Mouse (Mus musculus) midbrain, embryonic 11.5 days (tissue): ENCODE results near the gene Pip5k1b. TPM values are rescaled to one million over a fixed set of nuclear protein-coding genes. Genes with fewer than 3 reads are reported as not detected.

Experiments
- ATAC-seq: fragments of 200-750 bp; cut with Nextera tagmentation; 2 replicates; pipeline ENCODE4 v1.8.0; 2017; ENCODE audit warnings: moderate TSS enrichment, moderate library complexity; ENCODE audit not compliant: low FRiP score
- DNase-seq: peaks from one replicate; pipeline ENCODE4 v3.0.0; 2015; ENCODE audit warnings: low spot score; ENCODE audit errors: missing footprints
- H3K27ac ChIP-seq: fragments of 300-500 bp; sonication (generic); 2 replicates; pipeline ENCODE4 v1.5.1; 2014; ENCODE audit warnings: low read depth, low read length
- H3K27me3 ChIP-seq: fragments of 300-500 bp; sonication (generic); 2 replicates; pipeline ENCODE4 v1.6.1; 2014; ENCODE audit warnings: mild to moderate bottlenecking, low read length, moderate library complexity, mixed read lengths; ENCODE audit not compliant: control insufficient read depth, insufficient read depth
- H3K36me3 ChIP-seq: fragments of 300-500 bp; sonication (generic); 2 replicates; pipeline ENCODE4 v1.6.1; 2014; ENCODE audit warnings: mild to moderate bottlenecking, low read length, moderate library complexity, mixed read lengths; ENCODE audit not compliant: control insufficient read depth, insufficient read depth
- H3K4me1 ChIP-seq: fragments of 300-500 bp; sonication (generic); 2 replicates; pipeline ENCODE4 v1.6.1; 2014; ENCODE audit warnings: low read length; ENCODE audit not compliant: control insufficient read depth, insufficient read depth
- H3K4me2 ChIP-seq: fragments of 300-500 bp; sonication (generic); 2 replicates; pipeline ENCODE4 v1.6.1; 2014; ENCODE audit warnings: mild to moderate bottlenecking, moderate library complexity
- H3K4me3 ChIP-seq: fragments of 300-500 bp; sonication (generic); 2 replicates; pipeline ENCODE4 v1.5.1; 2014; ENCODE audit warnings: low read depth, low read length
- H3K9ac ChIP-seq: fragments of 300-500 bp; sonication (generic); 2 replicates; pipeline ENCODE4 v1.6.1; 2014; ENCODE audit warnings: low read length
- H3K9me3 ChIP-seq: fragments of 300-500 bp; sonication (generic); 2 replicates; pipeline ENCODE4 v1.6.1; 2016; ENCODE audit warnings: low read length; ENCODE audit not compliant: control insufficient read depth
- WGBS: fragments of 180-500 bp; shearing (Covaris S2); extraction: QIAGEN DNeasy Blood & Tissue Kit; methylation state at CpG from one replicate; pipeline ENCODE4 v1.1.7; 2014; 5-methylcytosine and 5-hydroxymethylcytosine counted together
- polyA plus RNA-seq: library from polyadenylated mRNA; unstranded; fragments of >200 nt; fragmentation: Nextera tagmentation; extraction: Ambion mirVana; gene quantifications from 2 replicates; pipeline ENCODE4 v1.2.1, GENCODE M21; 2014

The Pip5k1b gene
- polyA plus RNA-seq, 1 experiment from 2014 or later, result 2.3 TPM

DNA sequence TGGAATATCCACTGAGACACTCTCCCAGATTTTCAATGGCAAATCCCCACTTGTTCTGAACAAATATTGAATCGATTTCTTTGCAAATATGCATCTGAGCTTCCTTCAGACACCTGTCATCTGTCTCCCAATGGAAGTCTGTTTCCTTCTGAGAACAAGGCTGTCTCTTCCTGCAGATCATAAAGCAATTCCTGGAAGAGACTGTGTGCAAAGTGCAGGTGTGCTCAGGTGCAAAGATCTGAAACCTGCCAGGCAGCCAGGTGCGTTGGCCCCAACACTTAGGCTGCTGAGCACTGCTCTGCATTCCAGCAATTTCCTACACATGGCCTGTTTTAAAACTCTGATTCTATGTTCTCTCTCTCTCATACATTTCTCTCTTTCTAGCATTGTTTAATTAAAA is 237.9 kb downstream of the Pip5k1b start:
- no peak for DNase-seq
- H3K36me3 ChIP-seq, result no peaks in the 10 kb centered on the region
- no peak overlapping the region for H3K27ac ChIP-seq
- ATAC-seq, result no peak
- H3K4me1 ChIP-seq, result peaks cover 8% of the 10 kb centered on the region
- H3K9me3 ChIP-seq, result no peaks in the 10 kb centered on the region
- no peaks in the 10 kb centered on the region for H3K27me3 ChIP-seq
- 93% methylated on average over 2 of the region's 2 CpGs for WGBS
- no peak overlapping the region for H3K4me2 ChIP-seq
- no peak overlapping the region for H3K9ac ChIP-seq
- H3K4me3 ChIP-seq, result no peak overlapping the region

DNA sequence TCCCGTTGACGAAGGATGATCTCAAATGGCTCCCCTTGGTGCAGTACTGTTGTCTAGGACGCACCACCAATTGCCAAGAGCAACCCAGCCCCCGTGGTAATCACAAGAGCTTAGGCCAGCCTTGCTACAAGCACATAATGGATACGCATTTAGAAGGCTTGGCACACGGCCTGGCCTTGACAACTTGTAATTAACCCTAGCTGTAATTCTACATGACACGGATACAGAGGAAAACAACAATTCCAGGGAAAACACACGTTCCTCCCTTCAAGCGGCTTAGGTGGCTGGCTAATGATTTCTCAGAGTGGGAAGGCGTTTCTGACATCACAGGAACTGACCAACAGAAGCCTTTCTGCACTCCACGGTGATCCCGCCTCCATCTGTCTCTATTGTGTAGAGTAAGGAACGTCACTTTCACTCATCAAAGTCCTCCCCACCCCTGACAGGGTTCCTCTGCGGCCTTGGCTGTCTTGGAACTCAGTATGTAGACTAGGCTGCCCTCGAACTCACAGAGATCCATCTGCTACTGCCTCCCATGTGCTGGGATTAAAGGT is 238.6 kb downstream of the Pip5k1b start:
- Histone ChIP-seq H3K9ac (no peak overlapping the region), H3K27ac (no peak overlapping the region), H3K27me3 (no peaks in the 10 kb centered on the region), H3K4me3 (no peak overlapping the region), H3K4me2 (no peak overlapping the region), H3K9me3 (no peaks in the 10 kb centered on the region), H3K4me1 (peaks cover 8% of the 10 kb centered on the region), H3K36me3 (no peaks in the 10 kb centered on the region)
- peak; percentile 82 for DNase-seq
- no peak for ATAC-seq
- WGBS, result 61% methylated on average over 15 of the region's 15 CpGs

DNA sequence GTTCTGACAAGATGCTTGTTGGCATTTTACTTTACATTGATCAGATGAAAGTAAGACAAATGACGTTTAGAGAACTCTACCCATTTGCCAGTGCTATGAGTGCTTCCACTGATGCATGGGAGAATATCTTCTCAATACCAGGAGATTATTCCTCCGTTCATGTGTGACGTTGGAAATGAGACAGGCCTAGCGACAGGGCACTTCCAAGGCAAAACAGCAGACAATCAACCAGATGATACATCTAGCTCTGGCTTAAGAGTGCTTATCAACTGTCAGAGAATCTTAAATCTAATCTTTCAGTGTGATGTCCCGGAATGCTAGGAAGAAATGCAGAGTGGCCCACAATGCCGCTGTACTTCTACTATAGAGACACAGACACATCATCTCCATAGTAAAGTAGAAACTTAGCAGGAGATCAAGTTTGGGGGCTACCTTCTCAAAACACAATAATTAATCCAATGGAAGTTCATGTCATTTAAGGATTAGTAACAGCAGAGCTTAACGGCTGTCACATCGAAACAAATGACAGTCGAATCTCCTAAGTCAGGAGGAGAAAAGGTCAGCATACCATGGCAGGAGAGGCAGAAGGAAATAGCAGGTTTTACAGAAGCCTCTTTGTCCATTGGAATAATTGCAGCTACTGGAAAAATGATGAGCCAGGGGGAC is 239.5 kb downstream of the Pip5k1b start:
- H3K9ac ChIP-seq, result no peak overlapping the region
- ATAC-seq, result no peak
- WGBS, result 62% methylated on average over 9 of the region's 9 CpGs

DNA sequence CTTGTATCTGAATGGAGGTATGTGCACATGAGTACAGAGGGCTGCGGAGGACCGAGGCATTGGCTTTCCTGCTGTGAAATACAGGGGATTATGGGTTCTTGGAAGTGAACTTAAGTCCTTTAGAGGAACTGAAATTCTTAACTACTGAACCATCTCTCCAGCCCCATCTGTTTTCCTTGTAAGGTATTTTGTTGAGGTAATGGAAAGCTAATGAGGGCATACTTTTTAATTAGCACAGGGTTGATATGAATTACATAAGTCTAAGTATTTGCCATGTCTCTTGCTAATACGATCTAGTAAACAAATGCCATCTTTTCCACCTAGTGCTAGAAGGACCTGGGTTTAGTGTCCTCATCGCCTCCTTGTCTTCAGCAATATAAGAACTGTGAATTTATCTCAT is 240.4 kb downstream of the Pip5k1b start:
- WGBS, result 94% methylated on average over 4 of the region's 4 CpGs

More for the DNA sequence above, 239.5 kb downstream of the Pip5k1b start:
- no peaks in the 10 kb centered on the region for H3K27me3 ChIP-seq
- peak; percentile 76 for DNase-seq
- H3K4me3 ChIP-seq, result no peak overlapping the region
- no peaks in the 10 kb centered on the region for H3K9me3 ChIP-seq
- no peak overlapping the region for H3K4me2 ChIP-seq
- H3K27ac ChIP-seq, result no peak overlapping the region
- peaks cover 8% of the 10 kb centered on the region for H3K4me1 ChIP-seq
- no peaks in the 10 kb centered on the region for H3K36me3 ChIP-seq

DNA sequence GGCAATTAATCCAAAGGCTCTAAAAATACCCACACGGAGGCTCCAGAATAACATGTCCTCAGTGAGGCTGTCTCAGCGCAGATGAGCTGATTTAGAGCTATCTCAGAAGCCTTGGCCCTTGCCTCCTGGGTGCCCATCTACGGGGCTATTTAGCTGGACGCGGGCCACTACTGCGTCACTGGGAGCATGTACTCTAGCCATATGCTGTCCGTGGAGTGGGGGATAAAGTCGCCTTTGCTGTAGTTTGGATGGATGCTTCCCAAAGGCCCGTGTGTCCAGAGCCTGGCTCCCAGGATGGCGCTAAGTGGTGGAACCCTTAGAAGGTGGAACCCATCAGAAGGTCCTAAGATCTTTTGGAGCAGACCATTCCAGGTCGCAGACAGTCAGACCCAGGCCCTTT is 241.0 kb downstream of the Pip5k1b start:
- H3K27me3 ChIP-seq, result no peaks in the 10 kb centered on the region
- H3K9me3 ChIP-seq, result no peaks in the 10 kb centered on the region
- peaks cover 8% of the 10 kb centered on the region for H3K4me1 ChIP-seq
- no peak overlapping the region for H3K4me2 ChIP-seq
- WGBS, result 93% methylated on average over 11 of the region's 11 CpGs
- DNase-seq, result peak; percentile 68
- no peak overlapping the region for H3K27ac ChIP-seq
- H3K36me3 ChIP-seq, result no peaks in the 10 kb centered on the region
- no peak overlapping the region for H3K4me3 ChIP-seq
- ATAC-seq, result no peak
- no peak overlapping the region for H3K9ac ChIP-seq

More for the DNA sequence above, 240.4 kb downstream of the Pip5k1b start:
- DNase-seq, result peak; percentile 31
- Histone ChIP-seq H3K4me3 (no peak overlapping the region), H3K9ac (no peak overlapping the region), H3K36me3 (no peaks in the 10 kb centered on the region), H3K27me3 (no peaks in the 10 kb centered on the region), H3K4me2 (no peak overlapping the region), H3K4me1 (peaks cover 8% of the 10 kb centered on the region), H3K27ac (no peak overlapping the region), H3K9me3 (no peaks in the 10 kb centered on the region)
- ATAC-seq, result no peak

DNA sequence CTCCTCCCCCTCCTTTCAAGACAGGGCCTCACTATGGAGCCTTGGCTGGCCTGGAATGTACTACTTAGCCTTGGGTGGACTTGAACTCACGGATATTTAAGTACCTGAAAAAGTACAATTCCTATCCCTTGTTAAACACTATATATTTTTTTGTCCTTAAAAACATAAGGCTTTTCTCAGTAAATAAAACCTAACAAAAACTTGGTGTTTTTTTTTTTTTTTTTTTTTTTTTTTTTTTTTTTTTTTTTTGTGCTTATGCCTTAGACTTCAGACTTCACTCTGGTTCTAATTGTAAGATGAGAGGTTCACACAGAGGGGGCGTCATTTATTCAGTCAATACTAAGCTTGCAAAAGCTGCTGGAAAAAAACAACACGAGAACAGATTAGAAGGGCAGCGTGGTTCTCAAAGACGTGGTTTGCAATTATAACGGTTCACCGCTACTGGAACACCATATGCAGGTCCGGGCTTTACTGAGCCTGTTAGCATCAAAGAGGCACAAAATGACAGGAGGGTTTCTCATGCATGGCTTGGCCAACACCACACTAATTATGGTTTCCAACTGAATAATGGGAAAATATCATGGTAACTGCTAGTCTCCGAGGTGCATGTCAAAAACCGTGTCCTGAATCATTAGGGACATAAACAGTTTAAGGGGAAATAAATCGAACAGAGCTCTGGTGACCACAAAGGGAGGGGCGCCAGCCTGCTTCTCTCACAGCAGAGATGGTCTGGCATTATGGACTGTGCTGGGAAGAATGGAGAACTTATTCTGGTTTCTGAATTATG is 242.9 kb downstream of the Pip5k1b start:
- H3K9ac ChIP-seq, result no peak overlapping the region
- DNase-seq (peak; percentile 86), ATAC-seq (peak; percentile 82)
- no peak overlapping the region; the same call in 1 of the 2 replicates for H3K27ac ChIP-seq
- H3K36me3 ChIP-seq, result no peaks in the 10 kb centered on the region
- no peak overlapping the region for H3K4me2 ChIP-seq
- WGBS, result 50% methylated on average over 12 of the region's 12 CpGs
- peaks cover 14% of the 10 kb centered on the region for H3K4me1 ChIP-seq
- no peak overlapping the region for H3K4me3 ChIP-seq
- no peaks in the 10 kb centered on the region for H3K9me3 ChIP-seq
- H3K27me3 ChIP-seq, result no peaks in the 10 kb centered on the region

DNA sequence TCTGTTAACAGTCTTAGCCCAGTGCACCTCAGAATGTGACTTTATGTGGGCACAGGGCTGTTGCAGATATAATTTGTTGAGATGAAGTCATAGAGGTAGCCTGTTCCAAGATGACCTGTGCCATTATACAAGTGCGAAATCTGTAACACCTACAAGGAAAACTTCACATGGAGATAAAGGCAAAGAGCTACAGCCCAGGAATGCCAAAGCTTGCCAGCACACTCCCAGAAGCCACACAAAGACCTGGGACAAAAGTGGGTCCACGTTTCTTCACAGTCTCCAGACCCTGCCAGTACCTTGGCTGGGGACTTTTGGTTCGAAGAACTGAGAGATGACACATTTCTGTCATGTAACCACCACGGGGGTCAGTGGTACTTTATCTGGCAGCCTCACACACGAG is 243.6 kb downstream of the Pip5k1b start:
- WGBS, result 83% methylated on average over 5 of the region's 5 CpGs
- H3K27me3 ChIP-seq, result no peaks in the 10 kb centered on the region
- no peaks in the 10 kb centered on the region for H3K9me3 ChIP-seq
- DNase-seq (peak; percentile 75), ATAC-seq (no peak)
- H3K36me3 ChIP-seq, result no peaks in the 10 kb centered on the region
- no peak overlapping the region for H3K9ac ChIP-seq
- H3K4me2 ChIP-seq, result no peak overlapping the region
- no peak overlapping the region for H3K4me3 ChIP-seq
- H3K27ac ChIP-seq, result no peak overlapping the region
- H3K4me1 ChIP-seq, result peaks cover 18% of the 10 kb centered on the region

DNA sequence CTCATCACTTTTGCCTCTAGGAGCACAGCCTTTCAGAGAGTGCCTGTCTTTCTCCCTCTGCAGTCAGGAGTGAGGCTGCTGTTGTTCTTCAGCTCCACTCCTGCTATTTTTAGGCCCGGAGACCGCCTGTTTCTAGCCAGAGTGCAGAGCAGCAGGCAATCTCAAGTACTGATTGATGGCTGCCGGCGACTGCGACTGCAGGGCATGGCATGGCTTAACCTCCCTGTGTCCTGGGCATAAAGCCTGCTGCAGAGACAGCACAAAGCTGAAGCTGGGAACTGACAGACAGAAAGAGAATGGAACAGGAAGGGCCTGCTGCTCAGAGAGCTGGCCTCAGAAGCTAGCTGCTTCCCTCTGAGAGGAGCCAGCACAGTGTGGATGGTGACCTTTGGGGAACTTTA is 247.4 kb downstream of the Pip5k1b start:
- ATAC-seq, result peak; percentile 52
- peak; percentile 88 for DNase-seq
- WGBS, result 15% methylated on average over 5 of the region's 5 CpGs
- Histone ChIP-seq H3K9me3 (no peaks in the 10 kb centered on the region), H3K4me2 (no peak overlapping the region), H3K27ac (no peak overlapping the region; the same call in 1 of the 2 replicates), H3K4me1 (peaks cover 15% of the 10 kb centered on the region), H3K27me3 (no peaks in the 10 kb centered on the region), H3K4me3 (no peak overlapping the region), H3K36me3 (no peaks in the 10 kb centered on the region), H3K9ac (peak overlapping the region; percentile 17; the same call in 1 of the 2 replicates)
